Mouse (Mus musculus): ENCODE measurements around the gene Pcid2.
"Not testable (repeated sequence)": the region's sequence is repeated elsewhere in the genome, so short reads cannot be mapped to it uniquely, and the experiment has no call there.

Gene Pcid2

GRCm38 (mm10) chr8:13077542-13077941 is 27.7 kb downstream of the Pcid2 start:
- no peak for DNase-seq (ENCODE audit: low spot score in 2 of 2)

DNA sequence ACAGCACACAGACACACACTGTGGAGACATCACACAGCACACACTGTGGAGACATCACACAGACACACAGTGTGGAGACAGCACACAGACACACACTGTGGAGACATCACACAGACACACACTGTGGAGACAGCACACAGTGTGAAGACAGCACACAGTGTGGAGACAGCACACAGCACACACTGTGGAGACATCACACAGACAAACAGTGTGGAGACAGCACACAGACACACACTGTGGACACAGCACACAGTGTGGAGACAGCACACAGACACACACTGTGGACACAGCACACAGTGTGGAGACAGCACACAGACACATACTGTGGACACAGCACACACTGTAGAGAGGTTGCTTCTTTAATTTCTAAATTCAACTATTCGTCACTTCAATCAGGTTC is 29.7 kb downstream of the Pcid2 start:
- not testable (repeated sequence) for DNase-seq (ENCODE audit: low spot score in 2 of 2)

- no peak for DNase-seq (ENCODE audit: low spot score in 2 of 2)
Measured at GRCm38 (mm10) chr8:13075044-13075443, 30.2 kb downstream of the Pcid2 start.

- DNase-seq (ENCODE audit: low spot score in 2 of 2), result no peak
Measured at GRCm38 (mm10) chr8:13073255-13073654, 32.0 kb downstream of the Pcid2 start.

- DNase-seq (ENCODE audit: low spot score in 2 of 2), result no peak
Measured at GRCm38 (mm10) chr8:13063112-13063511, 42.1 kb downstream of the Pcid2 start.

GRCm38 (mm10) chr8:13060441-13061150 is 44.7 kb downstream of the Pcid2 start, which contains the start of gene Proz:
Proz (plus strand) TSS chr8:13060914.
- DNase-seq (ENCODE audit: low spot score in 2 of 2), result no peak

- no peak for DNase-seq (ENCODE audit: low spot score in 2 of 2)
Measured at GRCm38 (mm10) chr8:13057351-13057750, 47.9 kb downstream of the Pcid2 start.

DNA sequence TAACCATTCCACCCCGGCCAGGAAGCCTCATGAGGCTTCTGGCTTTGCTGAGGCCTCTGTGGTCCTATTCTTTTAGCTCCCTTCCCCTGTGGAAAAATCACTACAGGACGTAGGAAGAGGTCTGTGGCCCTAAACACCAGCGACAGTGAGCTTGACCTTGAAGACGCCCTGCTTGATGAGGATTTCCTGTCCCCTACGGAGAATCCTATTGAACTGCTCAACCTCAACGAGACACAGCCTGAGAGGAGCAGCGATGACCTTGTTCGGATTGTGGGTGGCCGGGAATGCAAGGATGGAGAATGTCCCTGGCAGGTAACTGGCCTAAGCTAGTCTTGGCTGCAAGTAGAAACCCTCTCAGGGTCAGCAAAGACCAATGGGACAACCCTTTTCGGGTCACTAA is 54.7 kb downstream of the Pcid2 start:
- no peak for DNase-seq (ENCODE audit: low spot score in 2 of 2)

DNA sequence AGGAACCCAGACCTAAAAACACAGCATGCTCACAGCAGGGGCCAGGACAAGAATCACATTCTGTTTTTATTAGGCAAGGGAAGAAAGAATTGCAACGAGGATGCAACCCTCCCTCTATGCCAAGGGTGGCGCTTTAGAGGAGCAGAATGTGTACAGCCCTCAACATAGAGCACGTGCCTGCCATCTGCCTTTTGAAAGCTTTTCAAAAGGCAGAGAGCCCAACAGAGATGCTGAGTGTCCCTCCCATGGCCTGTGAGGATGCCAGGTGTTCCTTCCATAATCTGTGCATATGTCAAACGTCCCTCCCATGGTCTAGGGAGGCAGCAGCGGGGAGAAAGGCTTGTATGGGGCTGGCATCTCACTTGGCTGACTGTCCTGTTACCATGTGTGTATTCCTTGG is 57.6 kb downstream of the Pcid2 start:
- DNase-seq (ENCODE audit: low spot score in 2 of 2), result no peak

DNA sequence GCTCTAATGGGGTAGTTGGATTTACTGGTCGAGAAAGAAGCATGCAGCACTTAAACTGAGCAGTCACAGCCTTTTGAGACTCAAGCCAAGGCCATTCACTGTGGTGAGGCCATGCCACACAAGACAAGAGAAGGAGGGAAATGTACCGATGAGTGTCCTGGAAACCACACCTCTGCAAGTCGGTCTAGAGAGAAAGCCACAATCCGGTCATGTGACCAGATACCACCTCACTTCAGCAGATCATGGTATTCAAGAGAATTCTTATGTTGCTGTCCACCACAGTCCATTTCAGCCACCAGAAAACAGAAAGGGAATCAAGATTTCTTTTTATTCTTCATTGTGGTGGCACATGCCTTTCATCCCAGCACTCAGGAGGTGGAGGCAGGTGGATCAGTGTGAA is 63.8 kb downstream of the Pcid2 start:
- DNase-seq (ENCODE audit: low spot score in 2 of 2), result no peak

DNA sequence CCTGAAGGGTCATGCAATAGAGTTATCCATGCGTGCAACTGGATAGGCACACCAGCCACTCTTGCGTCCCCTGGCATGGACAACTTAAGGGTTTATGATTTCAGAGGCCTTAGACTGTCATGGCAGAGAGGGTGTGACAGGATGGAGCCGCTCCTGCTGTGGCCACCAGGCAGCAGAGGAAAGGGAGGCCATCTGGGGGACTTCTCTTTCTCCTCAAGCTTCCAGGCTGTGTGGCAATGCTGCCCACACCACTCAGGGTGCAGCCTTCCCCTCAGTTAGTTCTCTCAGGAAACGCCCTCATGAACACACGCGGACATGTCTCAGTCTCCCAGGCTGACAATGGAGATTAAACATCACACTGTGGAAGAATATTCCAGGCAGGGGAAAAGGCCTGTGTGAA is 66.2 kb downstream of the Pcid2 start:
- no peak for DNase-seq (ENCODE audit: low spot score in 2 of 2)

DNA sequence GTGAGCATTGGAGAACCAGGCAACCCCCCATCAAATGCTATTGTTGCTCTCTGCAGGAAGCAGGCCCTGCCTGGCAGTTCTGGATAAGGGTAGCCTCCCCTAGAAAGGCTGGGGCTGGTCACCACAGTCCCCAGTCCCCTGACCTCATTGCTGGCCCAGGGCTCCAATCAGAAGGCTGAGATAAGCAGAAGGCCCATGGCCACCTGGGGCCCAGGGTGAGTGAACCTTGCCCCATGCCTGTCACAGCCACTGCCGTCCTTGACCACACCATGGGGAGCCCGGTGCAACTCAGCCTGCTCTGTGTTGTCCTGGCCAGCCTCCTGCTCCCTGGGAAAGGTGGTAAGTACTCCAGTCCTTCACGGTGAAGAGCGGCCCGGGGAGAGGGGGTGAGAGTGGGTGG is 67.7 kb downstream of the Pcid2 start:
- no peak for DNase-seq (ENCODE audit: low spot score in 2 of 2)

- no peak for DNase-seq (ENCODE audit: low spot score in 2 of 2)
Measured at GRCm38 (mm10) chr8:13037015-13037414, 68.2 kb downstream of the Pcid2 start, which contains the start of gene F10. F10 (plus strand) TSS chr8:13037308.

DNA sequence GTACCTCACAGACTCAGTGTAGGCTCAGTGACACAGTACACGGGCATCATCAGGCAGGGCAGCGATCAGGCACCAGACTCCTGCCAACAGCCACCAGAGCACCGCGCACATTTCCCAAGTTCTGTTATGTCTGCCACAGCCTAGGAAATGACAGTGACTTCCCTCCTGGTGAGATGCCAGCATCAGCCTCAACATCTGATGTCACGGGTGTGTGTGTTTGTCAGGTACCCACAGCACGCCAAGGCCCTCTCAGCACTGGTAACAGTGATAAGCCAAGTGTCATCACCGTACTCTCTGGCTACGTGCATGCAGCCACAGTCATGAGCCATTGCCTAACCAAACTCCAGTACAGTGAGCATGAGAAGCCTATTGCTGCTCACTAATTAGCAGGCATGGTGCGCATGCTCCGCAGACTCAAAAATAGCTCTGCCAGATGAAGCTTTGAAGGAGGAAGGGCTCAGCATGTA is 68.9 kb downstream of the Pcid2 start:
- no peak for DNase-seq (ENCODE audit: low spot score in 2 of 2)

- no peak for DNase-seq (ENCODE audit: low spot score in 2 of 2)
Measured at GRCm38 (mm10) chr8:13028482-13028881, 76.8 kb downstream of the Pcid2 start.

- DNase-seq (ENCODE audit: low spot score in 2 of 2), result no peak
Measured at GRCm38 (mm10) chr8:13027615-13028014, 77.6 kb downstream of the Pcid2 start.

All from thymus, postnatal 10 days (tissue).